Mouse (Mus musculus) CH12.LX (cell line): ENCODE data around the gene Stox1. TPM values are rescaled to one million over a fixed set of nuclear protein-coding genes. Genes with fewer than 3 reads are reported as not detected.

Experiments used
- DNase-seq: peaks from one replicate; pipeline ENCODE4 v3.0.0-alpha.2; 2013; ENCODE audit errors: extremely low read depth
- H3K27ac ChIP-seq: 2 replicates; pipeline ENCODE4 v1.5.1; 2012; ENCODE audit warnings: low read depth, mild to moderate bottlenecking, control low read depth, moderate library complexity; ENCODE audit not compliant: insufficient read depth
- H3K27me3 ChIP-seq: replicated peaks from 2 replicates; pipeline ENCODE3; 2012; ENCODE audit warnings: inconsistent platforms
- H3K36me3 ChIP-seq, 2 experiments: replicated peaks in 1 of 2; 2 replicates each; pipeline versions ENCODE3 to v1.6.1; 2012; ENCODE audit warnings: inconsistent platforms in 1 of 2, low read length in 1 of 2, mild to moderate bottlenecking in 1 of 2, mixed read lengths in 1 of 2, moderate library complexity in 1 of 2; ENCODE audit not compliant: control insufficient read depth in 1 of 2, insufficient read depth in 1 of 2
- H3K4me1 ChIP-seq, 2 experiments: 2 replicates each; pipeline ENCODE4 v1.6.1; 2012; ENCODE audit warnings: inconsistent platforms in 1 of 2, moderate library complexity in 1 of 2; ENCODE audit not compliant: insufficient read depth in 2 of 2, control insufficient read depth in 1 of 2
- H3K4me2 ChIP-seq: 2 replicates; pipeline ENCODE4 v1.6.1; 2012; ENCODE audit warnings: low read depth, mild to moderate bottlenecking, control low read depth; ENCODE audit not compliant: poor library complexity, insufficient read depth, severe bottlenecking
- H3K4me3 ChIP-seq, 3 experiments: fragments of 150-350 bp in 1 of 3; sonication (generic) in 1 of 3; replicated peaks in 1 of 3; 2 replicates each; pipeline versions ENCODE3 to v1.5.1; 2011 to 2012; ENCODE audit warnings: low read depth in 2 of 3, low read length in 2 of 3, mild to moderate bottlenecking in 2 of 3, moderate library complexity in 2 of 3, control low read depth in 1 of 3, improper control_type of control experiment in 1 of 3, inconsistent platforms in 1 of 3, mixed read lengths in 1 of 3; ENCODE audit not compliant: poor library complexity in 1 of 3
- H3K79me2 ChIP-seq: replicated peaks from 2 replicates; pipeline ENCODE4 v1.6.1; 2012; ENCODE audit warnings: mild to moderate bottlenecking, moderate library complexity; ENCODE audit not compliant: control insufficient read depth, poor library complexity, insufficient read depth, severe bottlenecking; ENCODE audit errors: extremely low read depth
- H3K9ac ChIP-seq: 2 replicates; pipeline ENCODE4 v1.6.1; 2012; ENCODE audit warnings: low read depth, mild to moderate bottlenecking, control low read depth, moderate library complexity; ENCODE audit not compliant: insufficient read depth
- H3K9me3 ChIP-seq: replicated peaks from 2 replicates; pipeline ENCODE3; 2012; ENCODE audit warnings: low read length, inconsistent platforms, mixed read lengths
- CHD2 ChIP-seq: IDR thresholded peaks from 2 replicates; pipeline ENCODE4 v1.6.1; 2011; ENCODE audit warnings: low read length, improper control_type of control experiment
- CTCF ChIP-seq, 2 experiments: IDR thresholded peaks in 1 of 2; conservative IDR thresholded peaks in 1 of 2; 2 replicates each; pipeline ENCODE4 v1.5.1; 2011 to 2012; ENCODE audit warnings: low read depth in 2 of 2, low read length in 2 of 2, improper control_type of control experiment in 1 of 2, inconsistent platforms in 1 of 2, mild to moderate bottlenecking in 1 of 2, moderate library complexity in 1 of 2
- EP300 ChIP-seq: IDR thresholded peaks from 2 replicates; pipeline ENCODE4 v1.6.1; 2011; ENCODE audit warnings: low read length, improper control_type of control experiment
- JUN ChIP-seq: IDR thresholded peaks from 2 replicates; pipeline ENCODE4 v1.6.1; 2011; ENCODE audit warnings: low read depth, mild to moderate bottlenecking, low read length, improper control_type of control experiment, moderate library complexity; ENCODE audit not compliant: insufficient read depth
- MAZ ChIP-seq: IDR thresholded peaks from 2 replicates; pipeline ENCODE4 v1.6.1; 2012; ENCODE audit warnings: low read depth, mild to moderate bottlenecking, inconsistent platforms, low read length, improper control_type of control experiment, moderate library complexity
- RAD21 ChIP-seq: IDR thresholded peaks from 2 replicates; pipeline ENCODE4 v1.6.1; 2011; ENCODE audit warnings: low read depth, mild to moderate bottlenecking, low read length, improper control_type of control experiment, moderate library complexity
- UBTF ChIP-seq: IDR thresholded peaks from 2 replicates; pipeline ENCODE4 v1.6.1; 2012; ENCODE audit warnings: low read depth, mild to moderate bottlenecking, inconsistent platforms, low read length, improper control_type of control experiment, moderate library complexity
- ZKSCAN1 ChIP-seq: IDR thresholded peaks from 2 replicates; pipeline ENCODE4 v1.6.1; 2012; ENCODE audit warnings: low read depth, inconsistent platforms, low read length, improper control_type of control experiment, borderline replicate concordance
- ZMIZ1 ChIP-seq: IDR thresholded peaks from 2 replicates; pipeline ENCODE4 v1.6.1; 2012; ENCODE audit warnings: low read depth, mild to moderate bottlenecking, inconsistent platforms, low read length, improper control_type of control experiment
- dilution Hi-C: fragments of 300-500 bp; cut with MboI; formaldehyde crosslinking; loops from 2 replicates; pipeline ENCODE4 v1.14.3; 2020; ENCODE audit warnings: low sequenced_read_pairs; ENCODE audit not compliant: extremely low pct_unique_long_range_greater_than_20kb, extremely low pct_ligation_motif_present
- in situ Hi-C: fragments of 300-500 bp; cut with MboI; formaldehyde crosslinking; loops from 3 replicates; pipeline ENCODE4 v1.14.3; 2019; ENCODE audit warnings: low sequenced_read_pairs, low pct_ligation_motif_present, low pct_unique_long_range_greater_than_20kb, mixed read lengths
- polyA plus RNA-seq: library from polyadenylated mRNA; unstranded; fragments of >175 nt; gene quantifications from 2 replicates; pipeline ENCODE4 v1.2.1, GENCODE M21; 2012; ENCODE audit warnings: low read depth; ENCODE audit not compliant: insufficient read length
- total RNA-seq, 2 experiments: library from RNA; depleted of rRNA; stranded (reverse); fragments of 300-350 nt in 1 of 2; fragments of >200 nt in 1 of 2; gene quantifications; 2 replicates each; pipeline ENCODE4 v1.2.3; 2012 to 2014

Stox1 gene
- total and polyA plus RNA-seq, 3 experiments, result 0.17 TPM; not detected in 2

DNA sequence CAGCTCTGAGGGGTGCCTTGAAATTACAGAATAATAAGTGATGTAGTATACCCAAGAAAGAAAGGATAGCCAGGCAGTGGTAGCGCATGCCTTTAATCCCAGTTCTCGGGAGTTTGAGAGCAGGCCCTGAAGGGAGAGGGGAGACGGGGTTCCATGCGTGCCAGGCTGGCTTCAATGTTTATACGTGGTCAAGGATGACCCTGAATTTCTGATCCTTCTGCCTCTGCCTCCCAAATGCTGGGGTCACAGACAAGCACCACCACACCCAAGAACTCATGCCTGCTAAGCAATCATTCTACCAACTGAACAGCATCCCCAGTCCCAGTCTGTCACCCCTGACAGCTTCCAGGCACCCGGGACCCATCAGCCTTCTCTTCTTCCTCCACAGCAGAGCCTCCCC lies 49.7 kb downstream of the Stox1 start:
- in situ Hi-C loops (no loop called here), dilution Hi-C loops (no loop called here)
- Histone ChIP-seq H3K9me3 (peaks cover 8% of the 10 kb centered on the region), H3K27me3 (peaks cover 11% of the 10 kb centered on the region), H3K27ac (no peak overlapping the region), H3K9ac (no peak overlapping the region), H3K36me3 (no peaks in the 10 kb centered on the region), H3K4me1 (no peaks in the 10 kb centered on the region), H3K4me3 (no peak overlapping the region), H3K4me2 (no peak overlapping the region), H3K79me2 (no peaks in the 10 kb centered on the region)
- no peak for TF ChIP-seq MAZ
- TF ChIP-seq EP300, result no peak
- TF ChIP-seq UBTF, result no peak
- DNase-seq, result no peak

- TF ChIP-seq CTCF (conservative IDR thresholded peaks at IDR 0.05 in 1 of 2, IDR thresholded peaks at IDR 0.05 in 1 of 2; ENCODE audit: low read depth in 2 of 2, low read length in 2 of 2) (peak in 1 of 2 experiments; percentile 26; a peak in 2 of 4 replicates), ZKSCAN1 (no peak), JUN (no peak), RAD21 (peak; percentile 15), CHD2 (no peak)
- Histone ChIP-seq H3K4me3 (no peak overlapping the region), H3K9me3 (no peaks in the 10 kb centered on the region), H3K4me1 (no peaks in the 10 kb centered on the region), H3K27ac (no peak overlapping the region), H3K79me2 (no peaks in the 10 kb centered on the region), H3K9ac (no peak overlapping the region), H3K4me2 (no peak overlapping the region), H3K36me3 (no peaks in the 10 kb centered on the region), H3K27me3 (peaks cover 6% of the 10 kb centered on the region)
- DNase-seq, result no peak
- dilution Hi-C loops, result no loop called here
- in situ Hi-C loops, result no loop called here
Measured at GRCm38 (mm10) chr10:62672359-62672758, 53.6 kb downstream of the Stox1 start.

GRCm38 (mm10) chr10:62669245-62669644 lies 56.7 kb downstream of the Stox1 start:
- dilution Hi-C loops, result no loop called here
- no peaks in the 10 kb centered on the region for H3K36me3 ChIP-seq
- H3K79me2 ChIP-seq, result no peaks in the 10 kb centered on the region
- no peak for DNase-seq
- H3K9me3 ChIP-seq, result no peaks in the 10 kb centered on the region
- no peak overlapping the region for H3K4me2 ChIP-seq
- H3K27ac ChIP-seq, result no peak overlapping the region
- peaks cover 5 to 6% of the 10 kb centered on the region in 2 experiments for H3K4me1 ChIP-seq
- no peak overlapping the region for H3K9ac ChIP-seq
- no peaks in the 10 kb centered on the region for H3K27me3 ChIP-seq
- no peak for TF ChIP-seq ZMIZ1
- no peak overlapping the region for H3K4me3 ChIP-seq
- in situ Hi-C loops, result no loop called here
